Mouse (Mus musculus) CH12.LX (cell line): ENCODE data around the gene Lat. TPM values are rescaled to one million over a fixed set of nuclear protein-coding genes. Genes with fewer than 3 reads are reported as not detected.

ENCODE experiments used
- DNase-seq: peaks from one replicate; pipeline ENCODE4 v3.0.0-alpha.2; 2013; ENCODE audit errors: extremely low read depth
- H3K27ac ChIP-seq: 2 replicates; pipeline ENCODE4 v1.5.1; 2012; ENCODE audit warnings: low read depth, mild to moderate bottlenecking, control low read depth, moderate library complexity; ENCODE audit not compliant: insufficient read depth
- H3K27me3 ChIP-seq: replicated peaks from 2 replicates; pipeline ENCODE3; 2012; ENCODE audit warnings: inconsistent platforms
- H3K36me3 ChIP-seq, 2 experiments: replicated peaks in 1 of 2; 2 replicates each; pipeline versions ENCODE3 to v1.6.1; 2012; ENCODE audit warnings: inconsistent platforms in 1 of 2, low read length in 1 of 2, mild to moderate bottlenecking in 1 of 2, mixed read lengths in 1 of 2, moderate library complexity in 1 of 2; ENCODE audit not compliant: control insufficient read depth in 1 of 2, insufficient read depth in 1 of 2
- H3K4me1 ChIP-seq, 2 experiments: 2 replicates each; pipeline ENCODE4 v1.6.1; 2012; ENCODE audit warnings: inconsistent platforms in 1 of 2, moderate library complexity in 1 of 2; ENCODE audit not compliant: insufficient read depth in 2 of 2, control insufficient read depth in 1 of 2
- H3K4me2 ChIP-seq: 2 replicates; pipeline ENCODE4 v1.6.1; 2012; ENCODE audit warnings: low read depth, mild to moderate bottlenecking, control low read depth; ENCODE audit not compliant: poor library complexity, insufficient read depth, severe bottlenecking
- H3K4me3 ChIP-seq, 3 experiments: fragments of 150-350 bp in 1 of 3; sonication (generic) in 1 of 3; replicated peaks in 1 of 3; 2 replicates each; pipeline versions ENCODE3 to v1.5.1; 2011 to 2012; ENCODE audit warnings: low read depth in 2 of 3, low read length in 2 of 3, mild to moderate bottlenecking in 2 of 3, moderate library complexity in 2 of 3, control low read depth in 1 of 3, improper control_type of control experiment in 1 of 3, inconsistent platforms in 1 of 3, mixed read lengths in 1 of 3; ENCODE audit not compliant: poor library complexity in 1 of 3
- H3K79me2 ChIP-seq: replicated peaks from 2 replicates; pipeline ENCODE4 v1.6.1; 2012; ENCODE audit warnings: mild to moderate bottlenecking, moderate library complexity; ENCODE audit not compliant: control insufficient read depth, poor library complexity, insufficient read depth, severe bottlenecking; ENCODE audit errors: extremely low read depth
- H3K9ac ChIP-seq: 2 replicates; pipeline ENCODE4 v1.6.1; 2012; ENCODE audit warnings: low read depth, mild to moderate bottlenecking, control low read depth, moderate library complexity; ENCODE audit not compliant: insufficient read depth
- H3K9me3 ChIP-seq: replicated peaks from 2 replicates; pipeline ENCODE3; 2012; ENCODE audit warnings: low read length, inconsistent platforms, mixed read lengths
- CHD1 ChIP-seq: IDR thresholded peaks from 2 replicates; pipeline ENCODE4 v1.6.1; 2012; ENCODE audit warnings: low read depth, low read length, improper control_type of control experiment, inconsistent platforms
- CHD2 ChIP-seq: IDR thresholded peaks from 2 replicates; pipeline ENCODE4 v1.6.1; 2011; ENCODE audit warnings: low read length, improper control_type of control experiment
- CTCF ChIP-seq, 2 experiments: IDR thresholded peaks in 1 of 2; conservative IDR thresholded peaks in 1 of 2; 2 replicates each; pipeline ENCODE4 v1.5.1; 2011 to 2012; ENCODE audit warnings: low read depth in 2 of 2, low read length in 2 of 2, improper control_type of control experiment in 1 of 2, inconsistent platforms in 1 of 2, mild to moderate bottlenecking in 1 of 2, moderate library complexity in 1 of 2
- E2F4 ChIP-seq: IDR thresholded peaks from 2 replicates; pipeline ENCODE4 v1.6.1; 2011; ENCODE audit warnings: low read depth, low read length, improper control_type of control experiment; ENCODE audit not compliant: insufficient replicate concordance
- ELF1 ChIP-seq: IDR thresholded peaks from 2 replicates; pipeline ENCODE4 v1.6.1; 2014; ENCODE audit warnings: low read depth, mild to moderate bottlenecking, inconsistent platforms, low read length, improper control_type of control experiment
- EP300 ChIP-seq: IDR thresholded peaks from 2 replicates; pipeline ENCODE4 v1.6.1; 2011; ENCODE audit warnings: low read length, improper control_type of control experiment
- ETS1 ChIP-seq: conservative IDR thresholded peaks from 2 replicates; pipeline ENCODE4 v1.6.1; 2012; ENCODE audit warnings: low read depth, mild to moderate bottlenecking, inconsistent platforms, low read length, improper control_type of control experiment, moderate library complexity
- HCFC1 ChIP-seq: IDR thresholded peaks from 2 replicates; pipeline ENCODE4 v1.6.1; 2012; ENCODE audit warnings: low read depth, mild to moderate bottlenecking, inconsistent platforms, low read length, improper control_type of control experiment
- JUN ChIP-seq: IDR thresholded peaks from 2 replicates; pipeline ENCODE4 v1.6.1; 2011; ENCODE audit warnings: low read depth, mild to moderate bottlenecking, low read length, improper control_type of control experiment, moderate library complexity; ENCODE audit not compliant: insufficient read depth
- JUND ChIP-seq: conservative IDR thresholded peaks from 2 replicates; pipeline ENCODE4 v1.6.1; 2011; ENCODE audit warnings: low read depth, low read length, improper control_type of control experiment
- MAX ChIP-seq: IDR thresholded peaks from 2 replicates; pipeline ENCODE4 v1.6.1; 2011; ENCODE audit warnings: low read length, improper control_type of control experiment
- MAZ ChIP-seq: IDR thresholded peaks from 2 replicates; pipeline ENCODE4 v1.6.1; 2012; ENCODE audit warnings: low read depth, mild to moderate bottlenecking, inconsistent platforms, low read length, improper control_type of control experiment, moderate library complexity
- MYC ChIP-seq: IDR thresholded peaks from 2 replicates; pipeline ENCODE4 v1.6.1; 2011; ENCODE audit warnings: low read depth, mild to moderate bottlenecking, improper control_type of control experiment, low read length
- NELFE ChIP-seq: IDR thresholded peaks from 2 replicates; pipeline ENCODE4 v1.6.1; 2011; ENCODE audit warnings: low read depth, low read length, improper control_type of control experiment
- PAX5 ChIP-seq: IDR thresholded peaks from 2 replicates; pipeline ENCODE4 v1.6.1; 2012; ENCODE audit warnings: low read length, inconsistent platforms, mixed read lengths
- POLR2A ChIP-seq: IDR thresholded peaks from 2 replicates; pipeline ENCODE4 v1.6.1; 2011; ENCODE audit warnings: low read depth, mild to moderate bottlenecking, improper control_type of control experiment, low read length
- RAD21 ChIP-seq: IDR thresholded peaks from 2 replicates; pipeline ENCODE4 v1.6.1; 2011; ENCODE audit warnings: low read depth, mild to moderate bottlenecking, low read length, improper control_type of control experiment, moderate library complexity
- RCOR1 ChIP-seq: conservative IDR thresholded peaks from 2 replicates; pipeline ENCODE4 v1.6.1; 2012; ENCODE audit warnings: low read depth, mild to moderate bottlenecking, inconsistent platforms, low read length, improper control_type of control experiment
- SMC3 ChIP-seq: IDR thresholded peaks from 2 replicates; pipeline ENCODE4 v1.6.1; 2011; ENCODE audit warnings: low read depth, low read length, improper control_type of control experiment
- TBP ChIP-seq: conservative IDR thresholded peaks from 2 replicates; pipeline ENCODE4 v1.6.1; 2011; ENCODE audit warnings: low read depth, low read length, improper control_type of control experiment
- TCF12 ChIP-seq: IDR thresholded peaks from 2 replicates; pipeline ENCODE4 v1.6.1; 2014; ENCODE audit warnings: low read depth, mild to moderate bottlenecking, inconsistent platforms, low read length, improper control_type of control experiment
- USF1 ChIP-seq: IDR thresholded peaks from 2 replicates; pipeline ENCODE4 v1.6.1; 2014; ENCODE audit warnings: low read depth, mild to moderate bottlenecking, inconsistent platforms, low read length, improper control_type of control experiment
- ZKSCAN1 ChIP-seq: IDR thresholded peaks from 2 replicates; pipeline ENCODE4 v1.6.1; 2012; ENCODE audit warnings: low read depth, inconsistent platforms, low read length, improper control_type of control experiment, borderline replicate concordance
- ZMIZ1 ChIP-seq: IDR thresholded peaks from 2 replicates; pipeline ENCODE4 v1.6.1; 2012; ENCODE audit warnings: low read depth, mild to moderate bottlenecking, inconsistent platforms, low read length, improper control_type of control experiment
- dilution Hi-C: fragments of 300-500 bp; cut with MboI; formaldehyde crosslinking; loops from 2 replicates; pipeline ENCODE4 v1.14.3; 2020; ENCODE audit warnings: low sequenced_read_pairs; ENCODE audit not compliant: extremely low pct_unique_long_range_greater_than_20kb, extremely low pct_ligation_motif_present
- in situ Hi-C: fragments of 300-500 bp; cut with MboI; formaldehyde crosslinking; loops from 3 replicates; pipeline ENCODE4 v1.14.3; 2019; ENCODE audit warnings: low sequenced_read_pairs, low pct_ligation_motif_present, low pct_unique_long_range_greater_than_20kb, mixed read lengths
- polyA plus RNA-seq: library from polyadenylated mRNA; unstranded; fragments of >175 nt; gene quantifications from 2 replicates; pipeline ENCODE4 v1.2.1, GENCODE M21; 2012; ENCODE audit warnings: low read depth; ENCODE audit not compliant: insufficient read length
- total RNA-seq, 2 experiments: library from RNA; depleted of rRNA; stranded (reverse); fragments of 300-350 nt in 1 of 2; fragments of >200 nt in 1 of 2; gene quantifications; 2 replicates each; pipeline ENCODE4 v1.2.3; 2012 to 2014

The Lat gene
- total and polyA plus RNA-seq, 3 experiments, result 0.42 to 1.1 (median 0.55) TPM

- Histone ChIP-seq H3K27me3 (no peaks in the 10 kb centered on the region), H3K4me3 (no peak overlapping the region), H3K36me3 (peaks cover 51 to 68% of the 10 kb centered on the region in 2 experiments), H3K79me2 (peaks cover 27% of the 10 kb centered on the region), H3K9ac (no peak overlapping the region), H3K4me2 (no peak overlapping the region), H3K4me1 (peaks cover 23 to 43% of the 10 kb centered on the region in 2 experiments), H3K9me3 (no peaks in the 10 kb centered on the region), H3K27ac (no peak overlapping the region)
- no peak for DNase-seq
- TF ChIP-seq RCOR1, result no peak
- TF ChIP-seq ELF1, result no peak
- no peak for TF ChIP-seq ETS1
- no peak for TF ChIP-seq RAD21
- no peak for TF ChIP-seq EP300
- TF ChIP-seq ZMIZ1, result no peak
- no peak for TF ChIP-seq USF1
- TF ChIP-seq SMC3, result no peak
- TF ChIP-seq MAZ, result no peak
- no peak for TF ChIP-seq MAX
- TF ChIP-seq POLR2A, result no peak
- TF ChIP-seq ZKSCAN1, result no peak
- TF ChIP-seq HCFC1, result no peak
- TF ChIP-seq JUND, result no peak
- no peak for TF ChIP-seq CTCF (conservative IDR thresholded peaks at IDR 0.05 in 1 of 2, IDR thresholded peaks at IDR 0.05 in 1 of 2; ENCODE audit: low read depth in 2 of 2, low read length in 2 of 2)
- TF ChIP-seq E2F4, result no peak
- TF ChIP-seq JUN, result no peak
- TF ChIP-seq PAX5, result no peak
- TF ChIP-seq NELFE, result no peak
- TF ChIP-seq TCF12, result no peak
- in situ Hi-C loops, result no loop called here
- dilution Hi-C loops, result no loop called here
Observed at GRCm38 (mm10) chr7:126411061-126411460, 41.7 kb upstream of the Lat start.

DNA sequence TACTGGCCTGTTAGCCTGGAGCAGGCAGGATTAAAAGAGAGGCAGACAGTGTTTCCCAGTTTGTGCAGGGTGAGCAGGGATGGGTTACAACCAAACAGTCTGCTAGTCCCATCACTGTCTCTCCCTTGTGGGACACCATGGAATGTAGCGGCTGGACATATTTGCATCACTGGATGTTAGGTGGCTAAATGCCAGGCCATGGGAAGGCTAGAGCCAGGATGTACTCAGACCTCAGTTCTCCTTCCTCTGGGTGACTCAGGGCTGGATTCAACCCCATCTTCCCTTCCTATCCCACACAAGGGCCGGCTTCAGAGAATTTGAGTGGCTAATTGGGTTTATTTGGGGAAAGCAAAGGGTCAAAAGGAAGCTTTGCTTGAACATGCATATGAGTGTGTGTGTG is 39.3 kb upstream of the Lat start:
- no peaks in the 10 kb centered on the region for H3K9me3 ChIP-seq
- no peak overlapping the region for H3K27ac ChIP-seq
- H3K4me3 ChIP-seq, result no peak overlapping the region
- peaks cover 51 to 72% of the 10 kb centered on the region in 2 experiments for H3K36me3 ChIP-seq
- TF ChIP-seq CTCF (conservative IDR thresholded peaks at IDR 0.05 in 1 of 2, IDR thresholded peaks at IDR 0.05 in 1 of 2; ENCODE audit: low read depth in 2 of 2, low read length in 2 of 2), result no peak
- TF ChIP-seq MYC, result no peak
- no peak for TF ChIP-seq TCF12
- no peak for TF ChIP-seq RCOR1
- no peak for TF ChIP-seq TBP
- no peak for TF ChIP-seq ETS1
- no peak for TF ChIP-seq CHD1
- no peak for TF ChIP-seq HCFC1
- TF ChIP-seq CHD2, result no peak
- no peak for TF ChIP-seq USF1
- H3K9ac ChIP-seq, result no peak overlapping the region
- in situ Hi-C loops, result no loop called here
- no peaks in the 10 kb centered on the region for H3K27me3 ChIP-seq
- dilution Hi-C loops, result no loop called here
- peaks cover 14% of the 10 kb centered on the region for H3K79me2 ChIP-seq
- H3K4me1 ChIP-seq, result peaks cover 13 to 33% of the 10 kb centered on the region in 2 experiments
- no peak overlapping the region for H3K4me2 ChIP-seq
- DNase-seq, result no peak
